Mouse (Mus musculus) spleen, adult 2 months (tissue): ENCODE measurements around the gene Mettl8.

Experiments used
- CTCF ChIP-seq: fragments of 200-500 bp; IDR thresholded peaks from 2 replicates; pipeline ENCODE4 v1.5.1; 2011; ENCODE audit warnings: mild to moderate bottlenecking, inconsistent platforms; ENCODE audit not compliant: insufficient read depth, insufficient read length, insufficient replicate concordance; ENCODE audit errors: extremely low read depth
- POLR2A ChIP-seq: fragments of 200-500 bp; IDR thresholded peaks from 2 replicates; pipeline ENCODE4 v1.6.1; 2011; ENCODE audit warnings: low read depth, low read length, inconsistent platforms

GRCm38 (mm10) chr2:70951944-70952343 is 103.4 kb downstream of the Mettl8 start:
- TF ChIP-seq POLR2A (no peak), CTCF (no peak)
